Mouse (Mus musculus) G1E (cell line): Measurements from ENCODE around the gene AC124502.3. TPM values are rescaled to one million over a fixed set of nuclear protein-coding genes. Genes with fewer than 3 reads are reported as not detected.

Source experiments
- ATAC-seq: 2 replicates; pipeline ENCODE4 v1.8.0; 2016; ENCODE audit warnings: mild to moderate bottlenecking; ENCODE audit not compliant: insufficient number of reproducible peaks, poor library complexity, low FRiP score, severe bottlenecking; ENCODE audit errors: extremely low read depth
- DNase-seq: peaks from one replicate; pipeline ENCODE4 v3.0.0; 2012; ENCODE audit warnings: low spot score
- H3K27me3 ChIP-seq: 2 replicates; pipeline ENCODE4 v1.6.1; 2012; ENCODE audit warnings: mild to moderate bottlenecking, low read length, inconsistent platforms; ENCODE audit not compliant: insufficient read depth
- H3K36me3 ChIP-seq: replicated peaks from 2 replicates; pipeline ENCODE3; 2012; ENCODE audit warnings: mild to moderate bottlenecking, inconsistent platforms
- H3K4me1 ChIP-seq: 2 replicates; pipeline ENCODE4 v1.6.1; 2012; ENCODE audit warnings: low read depth, low read length, inconsistent platforms, mixed read lengths; ENCODE audit not compliant: insufficient read depth
- H3K4me3 ChIP-seq: 2 replicates; pipeline ENCODE4 v1.5.1; 2012; ENCODE audit warnings: low read depth, mild to moderate bottlenecking, inconsistent platforms, low read length, moderate library complexity, mixed read lengths
- H3K9me3 ChIP-seq: replicated peaks from 2 replicates; pipeline ENCODE4 v1.6.1; 2012; ENCODE audit warnings: inconsistent platforms
- CTCF ChIP-seq: IDR thresholded peaks from 2 replicates; pipeline ENCODE4 v1.5.1; 2012; ENCODE audit warnings: low read depth, low read length, inconsistent platforms, mixed read lengths
- GATA1 ChIP-seq: IDR thresholded peaks from 2 replicates; pipeline ENCODE4 v1.6.1; 2012; ENCODE audit warnings: borderline replicate concordance, low read length, inconsistent platforms, mixed read lengths
- GATA2 ChIP-seq: IDR thresholded peaks from 2 replicates; pipeline ENCODE4 v1.6.1; 2012; ENCODE audit warnings: low read depth, low read length, inconsistent platforms, borderline replicate concordance
- POLR2AphosphoS5 ChIP-seq: IDR thresholded peaks from 2 replicates; pipeline ENCODE4 v1.6.1; 2012; ENCODE audit warnings: low read depth, low read length, inconsistent platforms; ENCODE audit not compliant: insufficient replicate concordance
- TAL1 ChIP-seq: conservative IDR thresholded peaks from 2 replicates; pipeline ENCODE4 v1.6.1; 2012; ENCODE audit warnings: low read depth, low read length, inconsistent platforms, mixed read lengths
- polyA plus RNA-seq: library from polyadenylated mRNA; stranded (reverse); fragments of >175 nt; gene quantifications from 2 replicates; pipeline ENCODE4 v1.2.3, GENCODE M21; 2012
- total RNA-seq, 2 experiments: library from RNA; stranded (forward) in 1 of 2; stranded (reverse) in 1 of 2; fragments of 200-1000 nt in 1 of 2; fragments of >200 nt in 1 of 2; fragmentation: Nextera tagmentation in 1 of 2; gene quantifications; 2 replicates each; pipeline ENCODE4 v1.2.3; 2014 to 2017

The AC124502.3 gene
- total RNA-seq (2014; fragmentation: Nextera tagmentation) (0.60 TPM in 1 of 2 replicates, not detected in the other), total RNA-seq (2017) (4.6 and 6.6 TPM in 2 replicates), polyA plus RNA-seq (0.33 and 0.34 TPM in 2 replicates)

DNA sequence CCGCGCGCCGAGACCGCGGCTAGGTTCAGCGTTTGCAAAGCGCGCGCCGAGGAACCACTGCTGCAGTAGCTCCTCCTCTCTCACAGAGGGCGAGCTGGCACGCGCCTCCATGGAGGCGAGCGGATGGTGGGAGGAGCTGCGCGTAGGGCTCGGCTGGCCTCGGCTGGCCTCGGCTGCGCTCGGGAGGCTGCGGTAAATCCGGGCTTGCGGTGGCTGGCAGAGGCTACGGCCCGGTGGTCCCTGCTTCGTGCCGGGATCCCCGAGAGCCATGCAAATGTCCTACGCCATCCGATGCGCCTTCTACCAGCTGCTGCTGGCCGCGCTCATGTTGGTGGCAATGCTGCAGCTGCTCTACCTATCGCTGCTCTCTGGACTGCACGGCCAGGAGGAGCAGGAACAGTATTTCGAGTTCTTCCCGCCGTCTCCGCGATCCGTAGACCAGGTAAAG, at the start of gene AC124502.3, which contains the start of gene B4gat1:
Gene AC124502.3 (plus strand): TSS at position 183 of the 448 bp plus-strand sequence.
Gene B4gat1 (plus strand): TSS at position 118 of the 448 bp plus-strand sequence.
- peak; percentile 59; the same call in 1 of the 2 replicates for ATAC-seq
- Histone ChIP-seq H3K27me3 (no peaks in the 10 kb centered on the region), H3K4me1 (peaks cover 53% of the 10 kb centered on the region), H3K4me3 (peak within 1 kb of the TSS; percentile 91), H3K36me3 (peaks cover 15% of the 10 kb centered on the region), H3K9me3 (no peaks in the 10 kb centered on the region)
- DNase-seq: peak; percentile 92
- TF ChIP-seq TAL1 (no peak), GATA1 (no peak), GATA2 (no peak), CTCF (no peak), POLR2AphosphoS5 (no peak)

DNA sequence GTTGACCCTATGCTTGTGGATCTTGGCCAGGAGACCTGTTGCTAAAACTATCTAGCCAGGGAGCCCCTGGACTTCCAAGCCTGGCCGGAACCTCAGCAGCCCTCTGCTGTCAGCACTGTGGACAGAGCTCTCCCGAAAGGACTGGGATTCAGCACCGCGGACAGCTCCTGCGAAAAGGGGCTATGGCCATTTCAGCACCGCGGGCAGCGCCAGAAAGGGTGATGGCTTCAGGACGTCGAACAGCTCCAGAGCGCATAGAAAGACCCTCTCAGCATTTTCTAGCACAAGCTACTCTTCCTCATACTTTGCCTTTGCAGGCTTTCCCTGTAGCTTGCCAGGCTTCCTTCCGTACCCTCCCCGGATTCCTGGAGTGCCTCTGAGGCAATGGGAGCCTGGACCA, 49.7 kb upstream of the AC124502.3 start:
- DNase-seq: peak; percentile 76
- no peak overlapping the region for H3K4me3 ChIP-seq
- TF ChIP-seq POLR2AphosphoS5 (no peak), GATA2 (no peak), TAL1 (no peak)

DNA sequence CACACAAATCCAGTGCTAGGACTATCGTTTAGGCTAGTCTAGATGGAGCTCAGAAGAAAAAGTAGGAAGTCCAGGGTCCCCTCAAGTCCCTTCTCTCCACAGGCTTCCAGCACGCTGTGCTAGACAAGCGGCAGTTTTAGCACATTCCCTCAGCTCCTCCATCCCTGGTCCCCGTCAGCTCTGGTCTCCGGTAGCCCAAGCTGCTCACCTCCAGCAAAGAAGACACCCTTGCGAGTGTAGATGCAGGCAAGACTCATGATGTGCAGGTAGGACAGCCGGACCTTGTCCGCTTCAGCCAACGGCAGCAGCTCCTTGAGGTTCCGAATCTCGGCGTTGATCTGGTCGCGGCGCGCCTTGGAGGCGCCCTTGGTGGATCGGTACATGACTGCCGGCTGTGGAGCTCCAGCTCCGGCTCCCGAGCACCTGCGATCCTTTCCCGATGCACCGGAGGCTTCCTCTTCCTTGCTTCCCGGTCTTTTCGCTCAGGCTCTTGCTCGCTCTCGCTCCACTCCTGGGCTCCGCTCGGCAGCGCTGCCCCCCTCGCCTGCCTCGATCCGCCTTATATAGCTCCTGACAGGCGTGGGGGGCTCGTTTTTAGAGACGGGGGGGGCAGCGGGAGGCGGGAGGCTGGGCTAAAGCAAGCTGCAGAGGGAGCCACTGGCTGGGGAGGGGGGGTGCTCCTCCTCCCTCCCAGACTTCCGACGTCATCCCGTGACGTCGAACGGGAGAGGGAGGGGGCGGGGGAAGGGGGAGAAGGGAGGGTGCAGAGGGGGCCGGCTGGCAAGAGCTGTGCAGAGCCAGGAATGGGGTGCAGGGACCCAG, 49.0 kb upstream of the AC124502.3 start:
- peaks cover 3% of the 10 kb centered on the region; the same call in 1 of the 2 replicates for H3K27me3 ChIP-seq
- no peaks in the 10 kb centered on the region for H3K4me1 ChIP-seq
- DNase-seq (no peak), ATAC-seq (no peak)
- no peaks in the 10 kb centered on the region for H3K36me3 ChIP-seq
- H3K4me3 ChIP-seq: no peak overlapping the region
- H3K9me3 ChIP-seq: 0 out of 2 replicates have a peak, but pooled peaks cover 3% of the 10 kb centered on the region
- no peak for TF ChIP-seq GATA1
- TF ChIP-seq POLR2AphosphoS5: no peak
- no peak for TF ChIP-seq GATA2
- no peak for TF ChIP-seq TAL1
- TF ChIP-seq CTCF: no peak

More for the DNA sequence above, 49.7 kb upstream of the AC124502.3 start:
- H3K27me3 ChIP-seq: peaks cover 3% of the 10 kb centered on the region; the same call in 1 of the 2 replicates
- H3K4me1 ChIP-seq: no peaks in the 10 kb centered on the region
- H3K36me3 ChIP-seq: no peaks in the 10 kb centered on the region
- ATAC-seq: no peak
- 0 out of 2 replicates have a peak, but pooled peaks cover 3% of the 10 kb centered on the region for H3K9me3 ChIP-seq

DNA sequence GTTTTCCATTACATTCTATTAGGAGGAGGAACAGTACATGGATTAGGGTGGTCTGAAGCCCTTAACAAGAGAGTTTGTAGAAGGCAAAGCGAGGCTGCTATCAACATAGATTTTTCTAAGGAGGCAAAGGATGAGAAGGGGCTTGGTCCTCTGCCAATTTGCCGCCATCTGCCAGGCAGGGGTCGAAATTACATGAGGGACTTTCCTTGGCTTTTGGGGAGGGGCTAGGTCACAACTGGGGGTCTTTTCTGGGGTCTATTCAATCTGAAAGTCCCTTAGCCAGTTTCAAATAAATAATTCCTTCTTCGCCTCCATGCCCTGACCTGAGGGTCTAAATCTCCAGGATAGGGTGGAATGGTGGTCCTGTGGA, 48.5 kb upstream of the AC124502.3 start, which contains the start of gene Npas4:
Gene Npas4 (minus strand): TSS at position 61 of the 370 bp plus-strand sequence.
- Histone ChIP-seq H3K4me3 (no peak within 1 kb of the TSS), H3K27me3 (peaks cover 3% of the 10 kb centered on the region; the same call in 1 of the 2 replicates), H3K36me3 (no peaks in the 10 kb centered on the region), H3K4me1 (no peaks in the 10 kb centered on the region), H3K9me3 (0 out of 2 replicates have a peak, but pooled peaks cover 3% of the 10 kb centered on the region)
- TF ChIP-seq GATA2 (no peak), GATA1 (no peak), CTCF (no peak), TAL1 (no peak), POLR2AphosphoS5 (no peak)
- DNase-seq (no peak), ATAC-seq (no peak)

DNA sequence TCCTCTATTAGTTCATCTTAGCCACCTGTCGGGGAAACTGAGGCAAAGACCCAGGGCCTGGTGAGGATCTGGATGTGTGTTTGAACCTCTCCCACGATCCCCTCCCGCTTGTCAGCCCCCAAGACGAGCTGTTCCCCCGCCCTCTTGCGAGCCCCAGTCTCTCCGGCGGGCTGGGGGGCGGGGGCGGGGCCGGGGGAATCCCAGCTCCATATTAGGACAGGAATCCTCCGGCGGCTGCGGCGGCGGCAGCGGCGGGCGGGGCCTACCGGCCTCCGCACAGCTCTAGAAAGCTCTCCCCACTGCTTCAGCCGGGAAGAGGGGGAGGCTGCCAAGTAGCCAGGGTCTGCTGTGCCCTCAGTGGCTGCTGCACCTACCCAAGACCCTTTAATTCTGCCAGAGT, 48.0 kb upstream of the AC124502.3 start:
- peaks cover 3% of the 10 kb centered on the region; the same call in 1 of the 2 replicates for H3K27me3 ChIP-seq
- H3K4me3 ChIP-seq: no peak overlapping the region
- ATAC-seq: no peak

DNA sequence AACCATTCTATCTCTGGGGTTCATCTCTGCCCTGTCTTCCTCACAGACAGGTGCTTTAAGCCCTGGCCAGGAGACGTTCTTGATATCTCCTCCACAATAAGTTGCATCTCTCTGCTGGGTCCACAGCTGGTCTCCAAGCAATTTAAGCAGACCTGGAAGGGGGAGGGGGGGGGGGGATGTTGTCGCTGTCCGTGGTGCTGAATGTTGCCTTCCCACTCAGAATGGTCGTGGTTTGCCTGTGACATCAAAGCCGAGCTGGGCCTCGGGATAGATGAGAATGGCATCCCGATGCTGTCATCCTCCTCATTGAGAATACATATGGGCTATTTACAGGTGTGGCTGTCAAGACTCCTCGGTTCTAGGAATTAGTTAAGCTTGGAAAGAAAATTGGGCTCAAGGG, 46.3 kb upstream of the AC124502.3 start:
- no peak for ATAC-seq
- H3K4me3 ChIP-seq: no peak overlapping the region
- no peak for DNase-seq
- 0 out of 2 replicates have a peak, but pooled peaks cover 3% of the 10 kb centered on the region for H3K9me3 ChIP-seq
- no peaks in the 10 kb centered on the region for H3K36me3 ChIP-seq
- H3K4me1 ChIP-seq: no peaks in the 10 kb centered on the region
- TF ChIP-seq CTCF (no peak), GATA1 (no peak), POLR2AphosphoS5 (no peak), TAL1 (no peak), GATA2 (no peak)
- peaks cover 9% of the 10 kb centered on the region for H3K27me3 ChIP-seq

More for the DNA sequence above, 48.0 kb upstream of the AC124502.3 start:
- TF ChIP-seq GATA1 (no peak), GATA2 (no peak), TAL1 (no peak), CTCF (no peak), POLR2AphosphoS5 (no peak)
- Histone ChIP-seq H3K9me3 (0 out of 2 replicates have a peak, but pooled peaks cover 3% of the 10 kb centered on the region), H3K4me1 (no peaks in the 10 kb centered on the region), H3K36me3 (no peaks in the 10 kb centered on the region)
- no peak for DNase-seq
